Mouse (Mus musculus) stomach, embryonic 14.5 days (tissue): ENCODE results near the gene Cd36. TPM values are rescaled to one million over a fixed set of nuclear protein-coding genes. Genes with fewer than 3 reads are reported as not detected.
A peak's percentile ranks its signal among the peaks of the same experiment; 100 is the strongest.

ENCODE experiments used
- ATAC-seq: fragments of 200-750 bp; cut with Nextera tagmentation; 2 replicates; pipeline ENCODE4 v1.8.0; 2017; ENCODE audit warnings: low read depth, moderate TSS enrichment; ENCODE audit not compliant: insufficient number of reproducible peaks, insufficient read depth, low FRiP score
- H3K27ac ChIP-seq: fragments of 300-500 bp; sonication (generic); 2 replicates; pipeline ENCODE4 v1.5.1; 2014; ENCODE audit warnings: mild to moderate bottlenecking, low read length, moderate library complexity, mixed read lengths
- H3K27me3 ChIP-seq: fragments of 300-500 bp; sonication (generic); 2 replicates; pipeline ENCODE4 v1.6.1; 2014; ENCODE audit warnings: low read length, control low read depth, mixed read lengths; ENCODE audit not compliant: control insufficient read depth, insufficient read depth
- H3K36me3 ChIP-seq: fragments of 300-500 bp; sonication (generic); 2 replicates; pipeline ENCODE4 v1.6.1; 2014; ENCODE audit warnings: mild to moderate bottlenecking, control low read depth, low read length, moderate library complexity, mixed read lengths; ENCODE audit not compliant: control insufficient read depth, insufficient read depth
- H3K4me1 ChIP-seq: fragments of 300-500 bp; sonication (generic); 2 replicates; pipeline ENCODE4 v1.6.1; 2014; ENCODE audit warnings: low read length, control low read depth, mixed read lengths; ENCODE audit not compliant: control insufficient read depth, insufficient read depth
- H3K4me2 ChIP-seq: fragments of 300-500 bp; sonication (generic); replicated peaks from 2 replicates; pipeline ENCODE4 v1.6.1; 2014; ENCODE audit warnings: low read depth, low read length, control low read depth
- H3K4me3 ChIP-seq: fragments of 300-500 bp; sonication (generic); 2 replicates; pipeline ENCODE4 v1.5.1; 2014; ENCODE audit warnings: low read depth, low read length, control low read depth
- H3K9ac ChIP-seq: fragments of 300-500 bp; sonication (generic); replicated peaks from 2 replicates; pipeline ENCODE4 v1.6.1; 2014; ENCODE audit warnings: low read depth, mild to moderate bottlenecking, control low read depth, low read length, moderate library complexity, mixed read lengths
- H3K9me3 ChIP-seq: fragments of 300-500 bp; sonication (generic); 2 replicates; pipeline ENCODE4 v1.6.1; 2016; ENCODE audit warnings: low read depth, low read length, control low read depth; ENCODE audit not compliant: control insufficient read depth
- WGBS: fragments of 180-500 bp; shearing (Covaris S2); extraction: QIAGEN DNeasy Blood & Tissue Kit; methylation state at CpG from one replicate; pipeline ENCODE4 v1.1.7; 2014; 5-methylcytosine and 5-hydroxymethylcytosine counted together
- polyA plus RNA-seq: library from polyadenylated mRNA; unstranded; fragments of >200 nt; fragmentation: Nextera tagmentation; extraction: Ambion mirVana; gene quantifications from 2 replicates; pipeline ENCODE4 v1.2.1, GENCODE M21; 2014

The Cd36 gene
- polyA plus RNA-seq, 1 experiment from 2014 or later = 28.8 TPM

DNA sequence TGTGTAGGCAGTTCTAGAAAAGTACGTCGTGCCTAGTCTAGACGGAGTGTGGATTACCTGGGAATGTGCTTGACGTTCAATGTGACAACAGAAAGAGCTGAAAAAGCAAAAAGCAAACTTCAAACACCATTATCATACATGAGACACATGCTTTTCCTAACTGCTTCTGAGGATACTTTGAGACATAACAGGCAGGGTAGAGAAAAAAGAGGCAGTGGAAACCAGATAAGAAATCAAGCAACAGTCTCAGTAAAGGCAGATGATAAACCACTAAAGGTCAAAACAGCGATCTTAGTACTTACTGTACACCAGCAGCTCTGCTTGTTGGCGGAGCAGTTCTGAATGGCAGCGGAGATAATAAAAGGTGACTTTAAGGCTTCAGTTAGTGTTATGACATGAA, 11.6 kb downstream of the Cd36 start:
- no peak overlapping the region for H3K4me2 ChIP-seq
- 60% methylated on average over 7 of the region's 7 CpGs for WGBS
- H3K4me1 ChIP-seq = no peaks in the 10 kb centered on the region
- H3K27ac ChIP-seq = no peak overlapping the region
- no peaks in the 10 kb centered on the region for H3K9me3 ChIP-seq
- ATAC-seq = no peak
- H3K4me3 ChIP-seq = no peak overlapping the region
- no peaks in the 10 kb centered on the region for H3K27me3 ChIP-seq
- H3K9ac ChIP-seq = no peak overlapping the region
- H3K36me3 ChIP-seq = no peaks in the 10 kb centered on the region

DNA sequence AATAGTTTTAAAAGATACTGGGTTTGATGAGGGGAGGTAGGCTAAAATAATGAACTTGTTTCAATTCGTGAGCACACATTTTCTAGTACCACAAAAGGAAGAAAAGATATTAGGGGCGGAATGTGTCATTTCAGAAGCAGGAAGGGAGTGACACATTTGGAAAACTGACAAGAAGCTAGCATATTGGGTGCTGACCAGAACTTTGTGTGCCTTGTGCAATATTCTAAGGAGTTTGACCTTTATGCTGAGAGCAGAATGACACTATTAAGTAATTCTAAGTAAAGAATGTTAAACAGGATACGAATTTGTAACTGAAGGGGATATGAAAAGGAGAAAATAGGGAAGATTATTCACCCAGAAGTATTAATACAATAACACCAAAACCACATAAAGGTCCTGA, 12.0 kb downstream of the Cd36 start:
- H3K4me3 ChIP-seq = no peak overlapping the region
- H3K36me3 ChIP-seq = no peaks in the 10 kb centered on the region
- no peak overlapping the region for H3K9ac ChIP-seq
- H3K27ac ChIP-seq = no peak overlapping the region
- no peaks in the 10 kb centered on the region for H3K9me3 ChIP-seq
- no peak for ATAC-seq
- H3K27me3 ChIP-seq = no peaks in the 10 kb centered on the region
- H3K4me1 ChIP-seq = no peaks in the 10 kb centered on the region
- WGBS = 71% methylated on average over 3 of the region's 3 CpGs
- H3K4me2 ChIP-seq = no peak overlapping the region

- H3K4me2 ChIP-seq = no peak overlapping the region
- no peaks in the 10 kb centered on the region for H3K27me3 ChIP-seq
- no peak overlapping the region for H3K9ac ChIP-seq
- 85% methylated on average over 2 of the region's 2 CpGs for WGBS
- no peak overlapping the region for H3K4me3 ChIP-seq
- no peaks in the 10 kb centered on the region for H3K9me3 ChIP-seq
- no peaks in the 10 kb centered on the region for H3K36me3 ChIP-seq
- ATAC-seq = no peak
- H3K4me1 ChIP-seq = no peaks in the 10 kb centered on the region
- H3K27ac ChIP-seq = no peak overlapping the region
These were observed 14.3 kb downstream of the Cd36 start for GRCm38 (mm10) chr5:17874335-17874734.

DNA sequence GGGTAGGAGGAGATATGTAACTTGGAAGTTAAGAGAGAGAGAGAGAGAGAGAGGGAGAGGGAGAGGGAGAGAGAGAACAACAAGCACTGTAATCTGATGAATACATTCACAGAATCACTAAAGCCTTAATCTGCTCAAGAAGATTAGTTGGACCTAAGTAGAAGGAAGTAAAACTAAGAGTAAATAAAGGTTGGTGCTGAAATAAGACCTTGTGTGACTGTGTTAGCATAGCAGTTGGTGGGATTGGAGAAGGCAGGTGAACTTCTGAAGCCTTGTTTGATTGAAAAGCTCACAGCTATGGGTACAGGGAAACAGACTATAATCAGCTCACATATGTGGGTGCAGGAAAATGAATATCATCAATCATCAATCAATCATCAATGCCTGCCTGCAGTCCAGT, 23.2 kb downstream of the Cd36 start:
- no peaks in the 10 kb centered on the region for H3K36me3 ChIP-seq
- no peak for ATAC-seq
- H3K27ac ChIP-seq = no peak overlapping the region
- H3K9me3 ChIP-seq = no peaks in the 10 kb centered on the region
- no peak overlapping the region for H3K4me2 ChIP-seq
- no peaks in the 10 kb centered on the region for H3K27me3 ChIP-seq
- H3K9ac ChIP-seq = no peak overlapping the region
- H3K4me3 ChIP-seq = no peak overlapping the region
- H3K4me1 ChIP-seq = no peaks in the 10 kb centered on the region

- Histone ChIP-seq H3K4me3 (no peak overlapping the region), H3K27ac (no peak overlapping the region), H3K9me3 (no peaks in the 10 kb centered on the region), H3K27me3 (no peaks in the 10 kb centered on the region), H3K9ac (no peak overlapping the region), H3K36me3 (no peaks in the 10 kb centered on the region), H3K4me1 (no peaks in the 10 kb centered on the region), H3K4me2 (no peak overlapping the region)
- WGBS = 69% methylated on average over 2 of the region's 2 CpGs
- ATAC-seq = no peak
These were observed 25.5 kb downstream of the Cd36 start for GRCm38 (mm10) chr5:17863085-17863484.

GRCm38 (mm10) chr5:17858399-17858798, 30.2 kb downstream of the Cd36 start:
- Histone ChIP-seq H3K4me2 (no peak overlapping the region), H3K27me3 (no peaks in the 10 kb centered on the region), H3K4me3 (no peak overlapping the region), H3K9me3 (no peaks in the 10 kb centered on the region), H3K4me1 (no peaks in the 10 kb centered on the region), H3K9ac (no peak overlapping the region), H3K27ac (no peak overlapping the region), H3K36me3 (no peaks in the 10 kb centered on the region)
- 0 out of 2 replicates have a peak, but pooled peaks have one; percentile 14 for ATAC-seq
- WGBS = 64% methylated on average over 3 of the region's 3 CpGs

DNA sequence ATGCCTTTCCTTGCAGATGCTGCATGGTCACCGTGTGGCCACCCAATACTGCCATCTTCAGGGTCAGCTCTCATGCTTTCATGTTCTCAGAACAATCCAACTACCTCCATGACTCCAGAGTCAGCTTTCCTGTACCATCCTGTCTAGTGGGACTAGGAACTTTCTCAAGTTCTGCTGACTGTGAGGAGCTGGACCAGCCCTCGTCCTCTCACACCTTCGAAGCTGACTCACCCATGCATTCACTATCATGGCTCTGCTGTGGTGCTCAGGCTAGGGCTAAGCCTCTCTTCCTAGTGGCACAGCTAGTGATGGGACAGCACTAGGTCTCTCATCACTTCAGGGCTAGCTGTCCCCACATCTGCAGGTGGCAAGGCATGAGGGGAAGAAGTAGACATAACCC, 30.7 kb downstream of the Cd36 start:
- 91% methylated on average over 3 of the region's 3 CpGs for WGBS

GRCm38 (mm10) chr5:17857262-17857661, 31.3 kb downstream of the Cd36 start:
- Histone ChIP-seq H3K4me1 (no peaks in the 10 kb centered on the region), H3K36me3 (no peaks in the 10 kb centered on the region), H3K4me3 (no peak overlapping the region), H3K4me2 (no peak overlapping the region), H3K9me3 (no peaks in the 10 kb centered on the region), H3K27ac (no peak overlapping the region), H3K27me3 (no peaks in the 10 kb centered on the region), H3K9ac (no peak overlapping the region)
- WGBS = 88% methylated on average over 4 of the region's 4 CpGs
- ATAC-seq = no peak

More for the DNA sequence above, 30.7 kb downstream of the Cd36 start:
- Histone ChIP-seq H3K4me1 (no peaks in the 10 kb centered on the region), H3K4me2 (no peak overlapping the region), H3K9me3 (no peaks in the 10 kb centered on the region), H3K27me3 (no peaks in the 10 kb centered on the region), H3K9ac (no peak overlapping the region), H3K36me3 (no peaks in the 10 kb centered on the region), H3K4me3 (no peak overlapping the region), H3K27ac (no peak overlapping the region)
- ATAC-seq = no peak

DNA sequence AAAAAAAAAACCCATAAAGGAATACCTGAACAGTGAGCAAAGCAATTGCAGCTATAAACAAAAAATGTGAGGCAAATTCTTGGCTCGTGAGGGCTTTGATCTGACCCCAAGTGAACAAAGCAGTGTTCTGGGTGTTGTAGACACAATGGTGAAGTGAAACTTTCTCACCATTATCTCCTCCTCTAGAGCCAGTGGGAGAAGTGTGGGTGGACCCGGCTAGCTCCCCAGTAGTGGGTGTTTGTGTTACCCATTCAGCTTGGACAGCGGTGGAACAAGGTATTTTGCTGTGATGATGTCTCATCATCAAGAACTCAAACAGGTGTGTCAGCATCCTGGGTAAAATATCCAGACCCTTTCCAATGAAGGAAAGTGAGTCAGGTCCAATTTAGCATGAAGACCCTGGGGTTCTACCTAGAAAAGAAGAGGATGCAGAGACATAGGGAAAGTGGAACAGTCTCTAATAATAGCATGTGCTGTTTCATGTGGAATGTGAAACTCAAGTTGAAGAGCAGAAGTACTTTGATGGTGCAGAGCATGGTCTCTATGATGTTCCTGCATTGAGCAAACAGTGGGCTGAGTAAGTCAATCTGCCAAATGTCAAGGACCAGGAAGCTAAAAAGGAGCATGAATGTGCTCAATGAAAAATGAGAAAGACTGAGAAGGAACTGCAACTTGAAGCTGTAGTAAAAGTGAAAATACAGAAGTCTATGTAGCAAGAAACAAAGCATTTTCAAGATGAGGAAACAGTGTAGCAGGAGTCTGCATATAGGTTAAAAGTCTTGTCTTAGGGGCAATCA, 34.3 kb downstream of the Cd36 start:
- Histone ChIP-seq H3K4me1 (no peaks in the 10 kb centered on the region), H3K4me2 (no peak overlapping the region), H3K36me3 (no peaks in the 10 kb centered on the region), H3K27me3 (no peaks in the 10 kb centered on the region), H3K27ac (no peak overlapping the region), H3K9ac (no peak overlapping the region), H3K4me3 (no peak overlapping the region), H3K9me3 (no peaks in the 10 kb centered on the region)
- no peak for ATAC-seq
- WGBS = 88% methylated on average over 3 of the region's 3 CpGs
